Mouse (Mus musculus) MEL (cell line): ENCODE results near the gene Tmbim1. TPM values are rescaled to one million over a fixed set of nuclear protein-coding genes. Genes with fewer than 3 reads are reported as not detected.

Experiments
- DNase-seq: peaks from one replicate; pipeline ENCODE4 v3.0.0; 2011; ENCODE audit warnings: low read depth, low spot score
- H3K27ac ChIP-seq: 2 replicates; pipeline ENCODE4 v1.5.1; 2012; ENCODE audit warnings: low read depth, mild to moderate bottlenecking, control low read depth, low read length, moderate library complexity; ENCODE audit not compliant: control insufficient read depth
- H3K27me3 ChIP-seq, 2 experiments: fragments of 150-350 bp in 1 of 2; sonication (generic) in 1 of 2; 2 replicates each; pipeline ENCODE4 v1.6.1; 2012; ENCODE audit warnings: low read length in 2 of 2, mild to moderate bottlenecking in 2 of 2, improper control_type of control experiment in 1 of 2, moderate library complexity in 1 of 2; ENCODE audit not compliant: insufficient read depth in 2 of 2, control insufficient read depth in 1 of 2
- H3K36me3 ChIP-seq, 2 experiments: 2 replicates each; pipeline ENCODE4 v1.6.1; 2012 to 2014; ENCODE audit warnings: low read length in 2 of 2, improper control_type of control experiment in 1 of 2, inconsistent platforms in 1 of 2, mild to moderate bottlenecking in 1 of 2; ENCODE audit not compliant: insufficient read depth in 2 of 2, control insufficient read depth in 1 of 2
- H3K4me1 ChIP-seq, 2 experiments: fragments of 150-350 bp in 1 of 2; sonication (generic) in 1 of 2; 2 replicates each; pipeline ENCODE4 v1.6.1; 2012; ENCODE audit warnings: low read length in 2 of 2, improper control_type of control experiment in 1 of 2, mild to moderate bottlenecking in 1 of 2; ENCODE audit not compliant: insufficient read depth in 2 of 2, control insufficient read depth in 1 of 2
- H3K4me3 ChIP-seq, 2 experiments: fragments of 150-350 bp in 1 of 2; sonication (generic) in 1 of 2; 2 replicates each; pipeline ENCODE4 v1.5.1; 2012; ENCODE audit warnings: low read depth in 2 of 2, low read length in 2 of 2, mild to moderate bottlenecking in 2 of 2, moderate library complexity in 2 of 2, control low read depth in 1 of 2, improper control_type of control experiment in 1 of 2; ENCODE audit not compliant: control insufficient read depth in 1 of 2, insufficient read depth in 1 of 2
- H3K79me2 ChIP-seq: 2 replicates; pipeline ENCODE4 v1.6.1; 2012; ENCODE audit warnings: mild to moderate bottlenecking, low read length, moderate library complexity; ENCODE audit not compliant: control insufficient read depth, poor library complexity, insufficient read depth
- H3K9ac ChIP-seq: 2 replicates; pipeline ENCODE4 v1.6.1; 2012; ENCODE audit warnings: low read depth, mild to moderate bottlenecking, control low read depth, low read length, moderate library complexity; ENCODE audit not compliant: control insufficient read depth, poor library complexity, severe bottlenecking
- H3K9me3 ChIP-seq: fragments of 150-350 bp; sonication (generic); replicated peaks from 2 replicates; pipeline ENCODE4 v1.6.1; 2012; ENCODE audit warnings: mild to moderate bottlenecking, low read length, improper control_type of control experiment, moderate library complexity; ENCODE audit not compliant: insufficient read depth
- BHLHE40 ChIP-seq: IDR thresholded peaks from 2 replicates; pipeline ENCODE4 v1.6.1; 2012; ENCODE audit warnings: low read depth, mild to moderate bottlenecking, inconsistent platforms, low read length, improper control_type of control experiment, borderline replicate concordance
- CHD2 ChIP-seq: IDR thresholded peaks from 2 replicates; pipeline ENCODE4 v1.6.1; 2011; ENCODE audit warnings: low read length, improper control_type of control experiment
- CTCF ChIP-seq, 3 experiments: IDR thresholded peaks in 2 of 3; conservative IDR thresholded peaks in 1 of 3; 2 replicates each; pipeline ENCODE4 v1.5.1; 2011 to 2012; ENCODE audit warnings: low read length in 3 of 3, low read depth in 2 of 3, mild to moderate bottlenecking in 2 of 3, improper control_type of control experiment in 1 of 3, inconsistent platforms in 1 of 3, mixed read lengths in 1 of 3, moderate library complexity in 1 of 3; ENCODE audit not compliant: control insufficient read depth in 1 of 3, insufficient read depth in 1 of 3, poor library complexity in 1 of 3, severe bottlenecking in 1 of 3
- E2F4 ChIP-seq: IDR thresholded peaks from 2 replicates; pipeline ENCODE4 v1.6.1; 2011; ENCODE audit warnings: low read depth, low read length, improper control_type of control experiment, borderline replicate concordance
- ELF1 ChIP-seq: IDR thresholded peaks from 2 replicates; pipeline ENCODE4 v1.6.1; 2014; ENCODE audit warnings: low read depth, mild to moderate bottlenecking, inconsistent platforms, low read length, improper control_type of control experiment, moderate library complexity
- HCFC1 ChIP-seq: IDR thresholded peaks from 2 replicates; pipeline ENCODE4 v1.6.1; 2012; ENCODE audit warnings: low read depth, mild to moderate bottlenecking, inconsistent platforms, low read length, improper control_type of control experiment, moderate library complexity
- JUND ChIP-seq: IDR thresholded peaks from 2 replicates; pipeline ENCODE4 v1.6.1; 2011; ENCODE audit warnings: low read depth, mild to moderate bottlenecking, improper control_type of control experiment, low read length
- MAFK ChIP-seq: IDR thresholded peaks from 2 replicates; pipeline ENCODE4 v1.6.1; 2011; ENCODE audit warnings: low read depth, mild to moderate bottlenecking, low read length, improper control_type of control experiment, borderline replicate concordance
- MYB ChIP-seq: IDR thresholded peaks from 2 replicates; pipeline ENCODE4 v1.6.1; 2011; ENCODE audit warnings: mild to moderate bottlenecking, low read depth, low read length, improper control_type of control experiment
- NELFE ChIP-seq: IDR thresholded peaks from 2 replicates; pipeline ENCODE4 v1.6.1; 2011; ENCODE audit warnings: low read depth, low read length, improper control_type of control experiment
- RAD21 ChIP-seq: IDR thresholded peaks from 2 replicates; pipeline ENCODE4 v1.6.1; 2011; ENCODE audit warnings: mild to moderate bottlenecking, low read depth, low read length, improper control_type of control experiment
- RCOR1 ChIP-seq: IDR thresholded peaks from 2 replicates; pipeline ENCODE4 v1.6.1; 2012; ENCODE audit warnings: low read depth, mild to moderate bottlenecking, inconsistent platforms, low read length, improper control_type of control experiment
- SIN3A ChIP-seq: IDR thresholded peaks from 2 replicates; pipeline ENCODE4 v1.6.1; 2012; ENCODE audit warnings: low read length, improper control_type of control experiment, inconsistent platforms
- TBP ChIP-seq: IDR thresholded peaks from 2 replicates; pipeline ENCODE4 v1.8.0; 2011; ENCODE audit warnings: low read depth, low read length, improper control_type of control experiment
- UBTF ChIP-seq: IDR thresholded peaks from 2 replicates; pipeline ENCODE4 v1.6.1; 2012; ENCODE audit warnings: low read depth, mild to moderate bottlenecking, inconsistent platforms, low read length, improper control_type of control experiment, moderate library complexity, borderline replicate concordance; ENCODE audit not compliant: insufficient read depth
- USF2 ChIP-seq, 2 experiments: IDR thresholded peaks; 2 replicates each; pipeline ENCODE4 v1.6.1; 2011 to 2012; ENCODE audit warnings: improper control_type of control experiment in 2 of 2, low read length in 2 of 2, borderline replicate concordance in 1 of 2, inconsistent platforms in 1 of 2, low read depth in 1 of 2, mild to moderate bottlenecking in 1 of 2; ENCODE audit not compliant: insufficient read depth in 1 of 2
- ZKSCAN1 ChIP-seq: IDR thresholded peaks from 2 replicates; pipeline ENCODE4 v1.6.1; 2012; ENCODE audit warnings: low read depth, mild to moderate bottlenecking, inconsistent platforms, low read length, improper control_type of control experiment, moderate library complexity
- ZNF384 ChIP-seq: IDR thresholded peaks from 2 replicates; pipeline ENCODE4 v1.6.1; 2012; ENCODE audit warnings: low read depth, mild to moderate bottlenecking, inconsistent platforms, low read length, improper control_type of control experiment
- polyA plus RNA-seq, 2 experiments: library from polyadenylated mRNA; stranded (reverse) in 1 of 2; unstranded in 1 of 2; fragments of >175 nt in 1 of 2; fragments of >200 nt in 1 of 2; gene quantifications; 2 replicates each; pipeline versions ENCODE4 v1.2.1 to v1.2.4; 2012; ENCODE audit warnings: low replicate concordance in 2 of 2, low read depth in 1 of 2; ENCODE audit not compliant: insufficient read length in 2 of 2, insufficient read depth in 1 of 2, missing spikeins in 1 of 2
- total RNA-seq: library from RNA; depleted of rRNA; stranded (reverse); fragments of 300-350 nt; gene quantifications from 2 replicates; pipeline ENCODE4 v1.2.3, GENCODE M21; 2012

Gene Tmbim1
- total and polyA plus RNA-seq, 3 experiments: 13.0 to 20.8 TPM; not detected in 1

- TF ChIP-seq SIN3A: peak; percentile 61
- TF ChIP-seq MAFK: no peak
- peak; percentile 22; the same call in 1 of the 2 replicates for TF ChIP-seq HCFC1
- TF ChIP-seq CTCF (IDR thresholded peaks at IDR 0.05 in 2 of 3, conservative IDR thresholded peaks at IDR 0.05 in 1 of 3; ENCODE audit: control insufficient read depth in 1 of 3, insufficient read depth in 1 of 3, low read depth in 2 of 3, low read length in 3 of 3, poor library complexity in 1 of 3, severe bottlenecking in 1 of 3): 0 out of 6 replicates have a peak, but pooled peaks of 1 of the 3 experiments have one; percentile 11
Observed at GRCm38 (mm10) chr1:74303509-74304338, 1.7 kb downstream of the Tmbim1 start (continued).

- DNase-seq: no peak
- no peak for TF ChIP-seq HCFC1
- TF ChIP-seq JUND: no peak
- TF ChIP-seq USF2 (IDR thresholded peaks at IDR 0.05; ENCODE audit: borderline replicate concordance in 1 of 2, insufficient read depth in 1 of 2, low read depth in 1 of 2, low read length in 2 of 2): no peak
- TF ChIP-seq TBP: no peak
- no peak for TF ChIP-seq RCOR1
- no peak for TF ChIP-seq BHLHE40
- no peak for TF ChIP-seq NELFE
- no peak for TF ChIP-seq RAD21
- TF ChIP-seq ZNF384: no peak
- no peak for TF ChIP-seq MYB
- TF ChIP-seq E2F4: no peak
- TF ChIP-seq ZKSCAN1: no peak
- TF ChIP-seq ELF1: no peak
- TF ChIP-seq UBTF: no peak
- no peak for TF ChIP-seq CHD2
- peaks cover 0 to 26% of the 10 kb centered on the region in 2 experiments; a peak in 2 of 4 replicates for H3K36me3 ChIP-seq
- peaks cover 18% of the 10 kb centered on the region for H3K79me2 ChIP-seq
- no peak overlapping the region for H3K27ac ChIP-seq
- H3K9me3 ChIP-seq: no peaks in the 10 kb centered on the region
- no peak overlapping the region for H3K4me3 ChIP-seq
- H3K4me1 ChIP-seq: peaks cover 2 to 32% of the 10 kb centered on the region in 2 experiments; a peak in 3 of 4 replicates
- H3K27me3 ChIP-seq: no peaks in the 10 kb centered on the region
- no peak overlapping the region for H3K9ac ChIP-seq
Observed at GRCm38 (mm10) chr1:74302835-74303234, 2.6 kb downstream of the Tmbim1 start.
